Mouse (Mus musculus): ENCODE measurements around the gene Senp2.

DNA sequence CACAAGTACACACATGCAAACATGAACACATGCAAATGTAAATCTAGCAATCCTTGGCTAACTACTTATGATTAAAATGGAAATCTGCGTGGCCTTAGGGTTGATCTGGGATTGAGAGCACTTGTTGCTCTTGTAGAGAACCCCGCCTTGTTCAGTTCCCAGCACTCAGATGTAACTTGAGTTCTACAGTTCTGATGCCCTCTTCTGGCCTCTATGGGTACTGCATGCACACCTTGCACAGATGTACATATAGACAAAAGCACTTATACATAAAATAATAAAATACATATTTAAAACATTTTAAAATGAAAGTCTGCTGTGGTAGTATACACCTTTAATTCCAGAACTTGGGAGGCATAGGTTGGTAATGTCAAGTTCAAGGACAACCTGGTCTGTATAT, 12.8 kb downstream of the Senp2 start:
- TF ChIP-seq POLR2A (IDR thresholded peaks at IDR 0.05; ENCODE audit: borderline replicate concordance, low read depth, low read length), result no peak
- TF ChIP-seq CTCF (IDR thresholded peaks at IDR 0.05; ENCODE audit: low read depth, low read length), result no peak

Measured in bone marrow macrophage, adult 2 months (primary cell).